Mouse (Mus musculus) E14TG2a.4 (cell line): Measurements from ENCODE around the gene Smim8.

Source experiments
- CTCF ChIP-seq: conservative IDR thresholded peaks from 2 replicates; pipeline ENCODE4 v1.5.1; 2014; ENCODE audit warnings: low read length
- POU5F1 ChIP-seq: IDR thresholded peaks from 2 replicates; pipeline ENCODE4 v1.6.1; 2014; ENCODE audit warnings: low read length, borderline replicate concordance

DNA sequence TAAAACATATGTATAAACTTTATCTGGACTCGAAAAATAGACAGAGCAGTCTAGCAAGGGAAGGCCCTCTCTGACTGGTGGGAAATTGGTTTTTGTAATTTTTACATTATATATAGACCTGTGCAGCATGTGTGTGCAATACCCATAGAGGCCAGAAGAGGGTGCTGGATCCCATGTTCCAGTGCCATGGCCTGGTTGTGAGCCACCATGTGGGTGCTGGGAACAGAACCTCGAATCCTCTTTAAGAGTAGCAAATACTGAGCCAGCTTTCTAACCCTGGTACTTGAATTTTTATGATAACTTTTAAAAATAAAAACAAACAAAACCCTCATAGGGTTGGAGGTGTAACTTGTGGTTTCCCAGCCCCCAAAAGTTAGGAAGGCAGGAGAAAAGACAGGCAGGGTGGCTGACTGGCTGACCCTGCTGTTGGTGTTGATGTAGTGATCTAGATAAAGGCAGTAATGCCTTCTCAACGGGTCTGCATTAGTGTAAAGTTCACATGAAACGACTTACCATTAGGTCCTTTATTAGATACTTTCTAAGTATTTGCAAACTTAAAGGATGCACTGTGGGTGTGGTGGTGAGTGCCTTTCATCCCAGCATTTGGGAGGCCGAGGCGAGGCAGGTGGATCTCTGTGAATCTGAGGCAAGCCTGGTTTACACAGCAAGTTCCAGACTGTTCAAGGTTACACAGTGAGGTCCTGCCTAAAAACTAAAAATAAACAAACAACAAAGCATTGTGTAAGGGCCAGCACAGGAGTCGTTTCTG lies 57.9 kb downstream of the Smim8 start:
- TF ChIP-seq CTCF (peak; percentile 59), POU5F1 (no peak)
